Mouse (Mus musculus): ENCODE measurements around the gene Kcnf1. TPM values are rescaled to one million over a fixed set of nuclear protein-coding genes. Genes with fewer than 3 reads are reported as not detected.

Gene Kcnf1
- total and polyA plus RNA-seq, 3 experiments, result not detected

DNA sequence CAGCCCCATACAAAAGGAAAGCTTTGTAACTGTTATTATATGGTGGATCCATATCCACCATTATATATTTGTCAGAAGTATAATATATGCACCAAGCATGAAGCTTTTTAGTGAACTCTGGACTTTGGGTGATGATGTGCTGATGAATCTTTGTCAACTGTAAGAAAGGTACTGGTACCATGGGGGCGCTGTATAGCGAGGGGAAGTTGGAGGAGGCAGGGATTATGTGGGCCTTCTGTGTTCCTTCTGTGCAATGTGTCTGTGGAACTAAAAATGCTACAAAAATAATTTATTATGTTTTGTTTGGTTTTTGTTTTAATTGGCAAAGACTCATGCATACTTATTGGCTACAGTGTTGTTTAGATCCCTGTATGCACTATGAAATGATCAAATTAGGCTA lies 16.2 kb upstream of the Kcnf1 start:
- TF ChIP-seq MAFK (IDR thresholded peaks at IDR 0.05; ENCODE audit: borderline replicate concordance, low read depth, low read length) (no peak), NRF1 (IDR thresholded peaks at IDR 0.05; ENCODE audit: insufficient read depth, low read depth, low read length, poor library complexity, severe bottlenecking) (no peak), TAL1 (IDR thresholded peaks at IDR 0.05; ENCODE audit: low read length) (no peak), UBTF (IDR thresholded peaks at IDR 0.05; ENCODE audit: borderline replicate concordance, insufficient read depth, low read depth, low read length) (no peak), MAZ (IDR thresholded peaks at IDR 0.05; ENCODE audit: low read depth, low read length) (no peak), MAX (IDR thresholded peaks at IDR 0.05; ENCODE audit: low read length) (no peak), ZMIZ1 (IDR thresholded peaks at IDR 0.05; ENCODE audit: low read depth, low read length) (no peak), E2F4 (IDR thresholded peaks at IDR 0.05; ENCODE audit: borderline replicate concordance, low read depth, low read length) (no peak), TCF12 (IDR thresholded peaks at IDR 0.05; ENCODE audit: low read depth, low read length) (no peak), CHD2 (IDR thresholded peaks at IDR 0.05; ENCODE audit: low read length) (no peak), MEF2A (IDR thresholded peaks at IDR 0.05; ENCODE audit: extremely low read depth, insufficient replicate concordance, low read depth, low read length, poor library complexity, severe bottlenecking) (no peak), KAT2A (conservative IDR thresholded peaks at IDR 0.05; ENCODE audit: low read depth, low read length) (no peak), SMC3 (IDR thresholded peaks at IDR 0.05; ENCODE audit: low read depth, low read length) (no peak), TBP (IDR thresholded peaks at IDR 0.05; ENCODE audit: low read depth, low read length) (no peak), MXI1 (IDR thresholded peaks at IDR 0.05; ENCODE audit: low read depth, low read length) (no peak), BHLHE40 (IDR thresholded peaks at IDR 0.05; ENCODE audit: borderline replicate concordance, low read depth, low read length) (no peak), ZNF384 (IDR thresholded peaks at IDR 0.05; ENCODE audit: low read depth, low read length) (no peak), POLR2AphosphoS2 (IDR thresholded peaks at IDR 0.05; ENCODE audit: low read length) (no peak), SIN3A (IDR thresholded peaks at IDR 0.05; ENCODE audit: low read length) (no peak), RAD21 (IDR thresholded peaks at IDR 0.05; ENCODE audit: low read depth, low read length) (no peak)
- no peaks in the 10 kb centered on the region for H3K79me2 ChIP-seq (ENCODE audit: control insufficient read depth, insufficient read depth, low read length, poor library complexity)
- H3K27me3 ChIP-seq (ENCODE audit: control insufficient read depth in 1 of 2, insufficient read depth in 2 of 2, low read length in 2 of 2), result no peaks in the 10 kb centered on the region
- DNase-seq (ENCODE audit: low read depth, low spot score), result no peak
- H3K4me1 ChIP-seq (ENCODE audit: control insufficient read depth in 1 of 2, insufficient read depth in 2 of 2, low read length in 2 of 2), result no peaks in the 10 kb centered on the region
- no peaks in the 10 kb centered on the region for H3K36me3 ChIP-seq (ENCODE audit: control insufficient read depth in 1 of 2, insufficient read depth in 2 of 2, low read length in 2 of 2)
- no peak overlapping the region for H3K27ac ChIP-seq (ENCODE audit: control insufficient read depth, low read depth, low read length)
- H3K4me3 ChIP-seq (ENCODE audit: control insufficient read depth in 1 of 2, insufficient read depth in 1 of 2, low read depth in 2 of 2, low read length in 2 of 2), result no peak overlapping the region
- no peaks in the 10 kb centered on the region for H3K9me3 ChIP-seq (replicated peaks; ENCODE audit: insufficient read depth, low read length)
- no peak overlapping the region for H3K9ac ChIP-seq (ENCODE audit: control insufficient read depth, low read depth, low read length, poor library complexity, severe bottlenecking)

GRCm38 (mm10) chr12:17184303-17184775 lies 7.7 kb upstream of the Kcnf1 start:
- H3K4me1 ChIP-seq (ENCODE audit: control insufficient read depth in 1 of 2, insufficient read depth in 2 of 2, low read length in 2 of 2), result no peaks in the 10 kb centered on the region
- no peaks in the 10 kb centered on the region for H3K9me3 ChIP-seq (replicated peaks; ENCODE audit: insufficient read depth, low read length)
- H3K36me3 ChIP-seq (ENCODE audit: control insufficient read depth in 1 of 2, insufficient read depth in 2 of 2, low read length in 2 of 2), result no peaks in the 10 kb centered on the region
- no peaks in the 10 kb centered on the region for H3K79me2 ChIP-seq (ENCODE audit: control insufficient read depth, insufficient read depth, low read length, poor library complexity)
- H3K4me3 ChIP-seq (ENCODE audit: control insufficient read depth in 1 of 2, insufficient read depth in 1 of 2, low read depth in 2 of 2, low read length in 2 of 2), result no peak overlapping the region
- no peak for DNase-seq (ENCODE audit: low read depth, low spot score)
- H3K27ac ChIP-seq (ENCODE audit: control insufficient read depth, low read depth, low read length), result no peak overlapping the region
- H3K9ac ChIP-seq (ENCODE audit: control insufficient read depth, low read depth, low read length, poor library complexity, severe bottlenecking), result no peak overlapping the region
- no peaks in the 10 kb centered on the region for H3K27me3 ChIP-seq (ENCODE audit: control insufficient read depth in 1 of 2, insufficient read depth in 2 of 2, low read length in 2 of 2)
- TF ChIP-seq POLR2AphosphoS2 (IDR thresholded peaks at IDR 0.05; ENCODE audit: low read length) (no peak), ZKSCAN1 (IDR thresholded peaks at IDR 0.05; ENCODE audit: low read depth, low read length) (no peak), MAZ (IDR thresholded peaks at IDR 0.05; ENCODE audit: low read depth, low read length) (no peak), NELFE (IDR thresholded peaks at IDR 0.05; ENCODE audit: low read depth, low read length) (no peak), GABPA (IDR thresholded peaks at IDR 0.05; ENCODE audit: low read depth, low read length) (no peak), UBTF (IDR thresholded peaks at IDR 0.05; ENCODE audit: borderline replicate concordance, insufficient read depth, low read depth, low read length) (no peak), SIN3A (IDR thresholded peaks at IDR 0.05; ENCODE audit: low read length) (no peak), TAL1 (IDR thresholded peaks at IDR 0.05; ENCODE audit: low read length) (no peak)

All from MEL (cell line).